Mouse (Mus musculus): Measurements from ENCODE around the gene Hnrnpll. TPM values are rescaled to one million over a fixed set of nuclear protein-coding genes. Genes with fewer than 3 reads are reported as not detected.

Hnrnpll gene
- polyA plus RNA-seq, 1 experiment from 2014 or later: 71.3 TPM

DNA sequence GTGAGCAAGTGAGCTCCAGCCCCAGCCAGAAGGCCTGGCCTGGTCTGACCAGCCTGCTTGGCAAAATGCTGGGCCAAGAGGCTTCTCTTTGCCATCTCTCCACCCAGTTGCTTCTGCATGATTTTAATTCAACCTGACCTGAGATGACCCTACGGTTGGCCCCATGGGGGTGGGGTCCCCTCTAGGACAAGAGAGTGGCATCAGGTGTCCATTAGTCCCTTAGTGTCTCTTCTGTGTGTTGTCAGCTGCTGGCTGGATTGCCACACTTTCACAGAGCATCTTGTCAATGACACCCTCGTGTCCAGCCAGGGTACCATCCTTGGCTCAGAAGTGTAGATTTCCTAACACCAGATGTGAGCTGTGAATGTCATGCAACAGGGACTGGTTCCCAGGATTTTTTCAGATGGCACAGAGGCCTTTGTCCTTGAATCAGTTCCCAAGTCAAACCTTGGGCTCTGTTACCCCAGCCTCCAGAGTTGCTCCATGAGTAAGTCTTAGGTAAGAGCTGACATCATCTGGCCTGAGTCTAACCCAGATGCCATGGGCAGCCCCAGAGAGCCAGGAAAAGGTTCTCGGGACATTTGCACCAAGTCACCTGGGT is 66.9 kb downstream of the Hnrnpll start:
- Histone ChIP-seq H3K4me2 (no peak overlapping the region), H3K27ac (no peak overlapping the region), H3K9ac (no peak overlapping the region), H3K9me3 (no peaks in the 10 kb centered on the region), H3K27me3 (no peaks in the 10 kb centered on the region), H3K4me1 (peaks cover 15% of the 10 kb centered on the region), H3K36me3 (no peaks in the 10 kb centered on the region), H3K4me3 (no peak overlapping the region)
- 82% methylated on average over 3 of the region's 3 CpGs for WGBS
- ATAC-seq (ENCODE audit: insufficient number of reproducible peaks, insufficient read depth, low FRiP score, low TSS enrichment, low read depth): no peak

- H3K36me3 ChIP-seq: no peaks in the 10 kb centered on the region
- H3K4me1 ChIP-seq: peaks cover 12% of the 10 kb centered on the region
- H3K4me2 ChIP-seq: no peak overlapping the region
- H3K27me3 ChIP-seq: no peaks in the 10 kb centered on the region
- no peaks in the 10 kb centered on the region for H3K9me3 ChIP-seq
- H3K9ac ChIP-seq: no peak overlapping the region
- no peak for ATAC-seq (ENCODE audit: insufficient number of reproducible peaks, insufficient read depth, low FRiP score, low TSS enrichment, low read depth)
- no peak overlapping the region for H3K27ac ChIP-seq
- H3K4me3 ChIP-seq: no peak overlapping the region
- 87% methylated on average over 3 of the region's 3 CpGs for WGBS
Measured at GRCm38 (mm10) chr17:79992114-79992513, 70.0 kb downstream of the Hnrnpll start.

- peak overlapping the region; percentile 20; the same call in 1 of the 2 replicates for H3K4me2 ChIP-seq
- H3K4me1 ChIP-seq: peaks cover 12% of the 10 kb centered on the region
- no peak overlapping the region for H3K4me3 ChIP-seq
- no peak for ATAC-seq (ENCODE audit: insufficient number of reproducible peaks, insufficient read depth, low FRiP score, low TSS enrichment, low read depth)
- WGBS: 65% methylated on average over 12 of the region's 12 CpGs
- no peaks in the 10 kb centered on the region for H3K27me3 ChIP-seq
- no peak overlapping the region for H3K9ac ChIP-seq
- 0 out of 2 replicates have a peak overlapping the region, but pooled peaks have one; percentile 0 for H3K27ac ChIP-seq
- H3K9me3 ChIP-seq: no peaks in the 10 kb centered on the region
- no peaks in the 10 kb centered on the region for H3K36me3 ChIP-seq
Measured at GRCm38 (mm10) chr17:79991166-79991958, 70.8 kb downstream of the Hnrnpll start.

GRCm38 (mm10) chr17:79990161-79990560 is 72.0 kb downstream of the Hnrnpll start:
- Histone ChIP-seq H3K4me1 (peaks cover 12% of the 10 kb centered on the region), H3K27ac (no peak overlapping the region), H3K9ac (no peak overlapping the region), H3K9me3 (no peaks in the 10 kb centered on the region), H3K4me3 (no peak overlapping the region), H3K27me3 (no peaks in the 10 kb centered on the region), H3K36me3 (no peaks in the 10 kb centered on the region), H3K4me2 (no peak overlapping the region)
- ATAC-seq (ENCODE audit: insufficient number of reproducible peaks, insufficient read depth, low FRiP score, low TSS enrichment, low read depth): no peak
- WGBS: 81% methylated on average over 7 of the region's 7 CpGs

GRCm38 (mm10) chr17:79984450-79984849 is 77.7 kb downstream of the Hnrnpll start:
- Histone ChIP-seq H3K4me2 (no peak overlapping the region), H3K36me3 (no peaks in the 10 kb centered on the region), H3K27ac (no peak overlapping the region), H3K9me3 (no peaks in the 10 kb centered on the region), H3K9ac (no peak overlapping the region), H3K4me1 (peaks cover 20% of the 10 kb centered on the region), H3K4me3 (no peak overlapping the region), H3K27me3 (no peaks in the 10 kb centered on the region)
- WGBS: 94% methylated on average over 7 of the region's 7 CpGs
- ATAC-seq (ENCODE audit: insufficient number of reproducible peaks, insufficient read depth, low FRiP score, low TSS enrichment, low read depth): no peak

- no peak overlapping the region for H3K4me3 ChIP-seq
- no peak overlapping the region for H3K27ac ChIP-seq
- ATAC-seq (ENCODE audit: insufficient number of reproducible peaks, insufficient read depth, low FRiP score, low TSS enrichment, low read depth): no peak
- H3K4me1 ChIP-seq: peaks cover 20% of the 10 kb centered on the region
- no peaks in the 10 kb centered on the region for H3K36me3 ChIP-seq
- WGBS: 24% methylated on average over 8 of the region's 8 CpGs
- peak overlapping the region; percentile 28; the same call in 1 of the 2 replicates for H3K4me2 ChIP-seq
- H3K27me3 ChIP-seq: no peaks in the 10 kb centered on the region
- H3K9me3 ChIP-seq: no peaks in the 10 kb centered on the region
- H3K9ac ChIP-seq: no peak overlapping the region
Measured at GRCm38 (mm10) chr17:79982955-79983529, 79.1 kb downstream of the Hnrnpll start.

DNA sequence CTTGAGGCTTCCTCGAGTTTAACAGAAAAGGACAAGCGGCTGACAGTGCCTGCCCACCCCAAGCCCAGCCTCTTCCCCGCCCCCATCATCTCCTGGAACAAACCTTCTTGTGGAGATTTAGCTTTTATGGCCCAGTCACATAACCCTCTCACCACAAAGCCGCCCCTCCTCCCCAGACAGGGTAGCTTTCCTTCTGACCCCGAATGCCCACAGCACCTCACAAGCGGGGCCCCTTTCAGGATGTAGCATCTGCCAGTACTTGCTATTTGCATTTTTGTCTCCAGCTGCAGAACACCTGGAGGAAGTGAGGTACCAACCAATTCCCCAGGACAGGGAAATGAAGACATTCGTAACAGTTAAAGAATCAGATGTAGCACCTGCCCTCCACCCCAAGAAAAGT is 79.6 kb downstream of the Hnrnpll start:
- no peak for ATAC-seq (ENCODE audit: insufficient number of reproducible peaks, insufficient read depth, low FRiP score, low TSS enrichment, low read depth)
- Histone ChIP-seq H3K4me2 (peak overlapping the region; percentile 28), H3K27ac (no peak overlapping the region)

GRCm38 (mm10) chr17:79981758-79982481 is 80.2 kb downstream of the Hnrnpll start:
- H3K4me1 ChIP-seq: peaks cover 29% of the 10 kb centered on the region
- H3K9me3 ChIP-seq: no peaks in the 10 kb centered on the region
- 58% methylated on average over 12 of the region's 12 CpGs for WGBS
- no peaks in the 10 kb centered on the region for H3K27me3 ChIP-seq
- H3K27ac ChIP-seq: no peak overlapping the region
- H3K9ac ChIP-seq: peak overlapping the region; percentile 27; the same call in 1 of the 2 replicates
- no peak overlapping the region for H3K4me3 ChIP-seq
- H3K36me3 ChIP-seq: no peaks in the 10 kb centered on the region
- peak; percentile 23; the same call in 1 of the 2 replicates for ATAC-seq (ENCODE audit: insufficient number of reproducible peaks, insufficient read depth, low FRiP score, low TSS enrichment, low read depth)
- H3K4me2 ChIP-seq: peak overlapping the region; percentile 28

More for the DNA sequence above, 79.6 kb downstream of the Hnrnpll start:
- Histone ChIP-seq H3K27me3 (no peaks in the 10 kb centered on the region), H3K9me3 (no peaks in the 10 kb centered on the region), H3K36me3 (no peaks in the 10 kb centered on the region), H3K4me1 (peaks cover 24% of the 10 kb centered on the region), H3K9ac (peak overlapping the region; percentile 27; the same call in 1 of the 2 replicates), H3K4me3 (no peak overlapping the region)
- 14% methylated on average over 7 of the region's 7 CpGs for WGBS

DNA sequence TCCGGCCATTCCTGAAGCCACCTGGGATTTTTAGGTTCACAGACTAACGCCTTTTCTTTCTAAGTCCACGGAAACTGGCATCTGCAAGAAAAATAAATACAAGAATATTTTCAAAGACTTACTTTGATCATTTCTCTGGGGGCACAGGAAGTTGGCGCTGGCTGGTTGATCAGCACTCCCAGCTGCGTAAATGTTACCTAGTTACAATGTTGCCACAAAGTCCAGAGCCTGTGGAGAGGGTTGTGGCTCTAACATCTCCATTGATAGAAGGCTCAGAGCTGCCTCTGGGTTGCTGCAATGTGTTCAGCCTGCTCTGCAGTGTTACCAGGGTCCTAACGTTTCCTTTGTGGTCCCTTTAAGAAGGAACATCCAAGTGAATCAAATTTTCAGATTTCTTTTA is 80.8 kb downstream of the Hnrnpll start:
- no peak overlapping the region for H3K27ac ChIP-seq

DNA sequence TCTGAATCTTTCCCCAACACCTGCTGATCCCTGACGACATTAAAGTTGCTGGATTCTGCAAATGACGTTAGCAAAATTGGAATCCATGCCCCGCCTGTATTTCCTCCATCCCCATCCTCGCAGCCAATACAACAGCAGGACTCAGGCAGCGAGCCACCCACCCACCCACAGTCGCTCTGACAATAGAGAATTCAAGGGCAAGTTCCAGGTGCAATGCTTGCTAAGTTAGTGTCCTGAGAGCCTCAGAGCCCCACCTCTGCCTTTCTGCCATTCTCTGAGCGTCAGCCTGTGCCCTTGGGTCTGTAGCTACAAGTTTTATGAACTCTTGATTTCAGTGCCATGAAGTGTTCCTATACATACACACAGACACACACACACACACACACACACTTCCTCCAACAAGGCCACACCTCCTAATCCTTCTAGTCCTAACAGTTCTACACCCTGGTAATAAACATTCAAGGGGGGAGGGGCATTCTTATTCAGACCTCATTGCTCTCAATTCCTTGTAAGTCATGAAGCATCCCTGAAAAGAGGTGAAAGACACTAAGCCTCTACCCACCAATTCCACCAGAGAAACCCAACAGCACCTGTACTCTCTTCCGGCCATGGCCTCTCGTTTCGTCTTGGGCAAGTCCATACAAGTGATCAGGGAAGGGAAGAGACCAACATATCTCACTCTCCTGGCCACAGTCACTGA is 81.6 kb downstream of the Hnrnpll start:
- no peak for ATAC-seq (ENCODE audit: insufficient number of reproducible peaks, insufficient read depth, low FRiP score, low TSS enrichment, low read depth)
- Histone ChIP-seq H3K9me3 (no peaks in the 10 kb centered on the region), H3K4me2 (no peak overlapping the region), H3K4me3 (no peak overlapping the region), H3K9ac (no peak overlapping the region), H3K27ac (no peak overlapping the region), H3K27me3 (no peaks in the 10 kb centered on the region), H3K4me1 (peaks cover 42% of the 10 kb centered on the region), H3K36me3 (no peaks in the 10 kb centered on the region)
- WGBS: 78% methylated on average over 10 of the region's 10 CpGs

More for the DNA sequence above, 80.8 kb downstream of the Hnrnpll start:
- H3K36me3 ChIP-seq: no peaks in the 10 kb centered on the region
- no peak overlapping the region for H3K9ac ChIP-seq
- ATAC-seq (ENCODE audit: insufficient number of reproducible peaks, insufficient read depth, low FRiP score, low TSS enrichment, low read depth): no peak
- no peaks in the 10 kb centered on the region for H3K9me3 ChIP-seq
- H3K27me3 ChIP-seq: no peaks in the 10 kb centered on the region
- peaks cover 35% of the 10 kb centered on the region for H3K4me1 ChIP-seq
- H3K4me3 ChIP-seq: no peak overlapping the region
- no peak overlapping the region for H3K4me2 ChIP-seq
- 67% methylated on average over 6 of the region's 6 CpGs for WGBS

Data from embryonic facial prominence, embryonic 13.5 days (tissue).